Mouse (Mus musculus) testis, adult 2 months (tissue): ENCODE data around the gene Adgrf1.

Experiments used
- CTCF ChIP-seq: fragments of 200-500 bp; IDR thresholded peaks from 2 replicates; pipeline ENCODE4 v1.5.1; 2012; ENCODE audit warnings: low read depth, mild to moderate bottlenecking, inconsistent platforms, low read length, moderate library complexity; ENCODE audit not compliant: control insufficient read depth, insufficient read depth, insufficient replicate concordance
- POLR2A ChIP-seq: fragments of 200-500 bp; IDR thresholded peaks from 2 replicates; pipeline ENCODE4 v1.6.1; 2012; ENCODE audit warnings: low read depth, mild to moderate bottlenecking, inconsistent platforms, low read length, moderate library complexity; ENCODE audit not compliant: control insufficient read depth

- no peak for TF ChIP-seq POLR2A
- TF ChIP-seq CTCF = no peak
These were observed 44.0 kb upstream of the Adgrf1 start for GRCm38 (mm10) chr17:43226101-43226500.
